Mouse (Mus musculus): ENCODE measurements around the gene Plxdc1. TPM values are rescaled to one million over a fixed set of nuclear protein-coding genes. Genes with fewer than 3 reads are reported as not detected.

Gene Plxdc1
- total RNA-seq (2021), result 10 to 100 TPM; 26.3 to 39.3 TPM

- intact Hi-C loops (cut with DNase I), result loop anchor here (2.0 kb wide), 1 partner anchor 49 kb away; no protein-coding TSS in a partner anchor
- DNase-seq (ENCODE audit: low spot score in 2 of 2), result peak in 1 of 2 experiments; percentile 75
Observed at GRCm38 (mm10) chr11:97985727-97986677, at the start of gene Plxdc1. TSS of gene Plxdc1 (minus strand) at chr11:97986444.

GRCm38 (mm10) chr11:98035977-98036377 lies 49.7 kb upstream of the Plxdc1 start:
- peak; percentile 55 to 77 for DNase-seq (ENCODE audit: low spot score in 2 of 2)
- intact Hi-C loops (cut with DNase I), result loop anchor here (2.0 kb wide), 1 partner anchor 17 kb away; the partner anchor contains the start of gene Stac2

- peak in 1 of 2 experiments; percentile 28 for DNase-seq (ENCODE audit: low spot score in 2 of 2)
- intact Hi-C loops (cut with DNase I), result no loop called here
Observed at GRCm38 (mm10) chr11:98034840-98035239, 48.6 kb upstream of the Plxdc1 start.

- intact Hi-C loops (cut with DNase I), result no loop called here
- DNase-seq (ENCODE audit: low spot score in 2 of 2), result no peak
Observed at GRCm38 (mm10) chr11:98034061-98034460, 47.8 kb upstream of the Plxdc1 start.

GRCm38 (mm10) chr11:98031443-98031770 lies 45.2 kb upstream of the Plxdc1 start:
- DNase-seq (ENCODE audit: low spot score in 2 of 2), result peak; percentile 65 to 73
- intact Hi-C loops (cut with DNase I), result loop anchor here (1.0 kb wide), 1 partner anchor 44 kb away; no protein-coding TSS in a partner anchor

GRCm38 (mm10) chr11:98030701-98031442 lies 44.6 kb upstream of the Plxdc1 start:
- DNase-seq (ENCODE audit: low spot score in 2 of 2), result no peak
- intact Hi-C loops (cut with DNase I), result loop anchor here (1.0 kb wide), 1 partner anchor 44 kb away; no protein-coding TSS in a partner anchor

- intact Hi-C loops (cut with DNase I), result loop anchor here (10.0 kb wide), 1 partner anchor 117 kb away; no protein-coding TSS in a partner anchor
- DNase-seq (ENCODE audit: low spot score in 2 of 2), result no peak
Observed at GRCm38 (mm10) chr11:98027785-98028184, 41.5 kb upstream of the Plxdc1 start.

GRCm38 (mm10) chr11:98027297-98027688 lies 41.0 kb upstream of the Plxdc1 start:
- no peak for DNase-seq (ENCODE audit: low spot score in 2 of 2)
- intact Hi-C loops (cut with DNase I), result loop anchor here (10.0 kb wide), 1 partner anchor 118 kb away; no protein-coding TSS in a partner anchor

GRCm38 (mm10) chr11:98026570-98027296 lies 40.5 kb upstream of the Plxdc1 start, which contains the start of gene Rpl19:
TSS of gene Rpl19 (plus strand) at chr11:98026710.
- intact Hi-C loops (cut with DNase I), result loop anchor here (10.0 kb wide), 1 partner anchor 118 kb away; no protein-coding TSS in a partner anchor
- peak; percentile 90 to 93 for DNase-seq (ENCODE audit: low spot score in 2 of 2)

- intact Hi-C loops (cut with DNase I), result loop anchor here (10.0 kb wide), 1 partner anchor 119 kb away; no protein-coding TSS in a partner anchor
- DNase-seq (ENCODE audit: low spot score in 2 of 2), result no peak
Observed at GRCm38 (mm10) chr11:98026248-98026569, 40.0 kb upstream of the Plxdc1 start.

GRCm38 (mm10) chr11:98024516-98024915 lies 38.3 kb upstream of the Plxdc1 start:
- no peak for DNase-seq (ENCODE audit: low spot score in 2 of 2)
- intact Hi-C loops (cut with DNase I), result loop anchor here (10.0 kb wide), 1 partner anchor 120 kb away; no protein-coding TSS in a partner anchor

GRCm38 (mm10) chr11:98022555-98023371 lies 36.5 kb upstream of the Plxdc1 start, which contains the start of gene Cacnb1:
TSS of gene Cacnb1 (minus strand) at chr11:98023034.
- intact Hi-C loops (cut with DNase I), result loop anchor here (10.0 kb wide), 1 partner anchor 122 kb away; no protein-coding TSS in a partner anchor
- DNase-seq (ENCODE audit: low spot score in 2 of 2), result peak in 1 of 2 experiments; percentile 77

- intact Hi-C loops (cut with DNase I), result loop anchor here (10.0 kb wide), 1 partner anchor 123 kb away; no protein-coding TSS in a partner anchor
- DNase-seq (ENCODE audit: low spot score in 2 of 2), result no peak
Observed at GRCm38 (mm10) chr11:98022253-98022554, 36.0 kb upstream of the Plxdc1 start.

- DNase-seq (ENCODE audit: low spot score in 2 of 2), result peak; percentile 69 to 73
- intact Hi-C loops (cut with DNase I), result loop anchor here (10.0 kb wide), 1 partner anchor 123 kb away; no protein-coding TSS in a partner anchor
Observed at GRCm38 (mm10) chr11:98021565-98022252, 35.5 kb upstream of the Plxdc1 start.

GRCm38 (mm10) chr11:98021118-98021517 lies 34.9 kb upstream of the Plxdc1 start:
- intact Hi-C loops (cut with DNase I), result loop anchor here (10.0 kb wide), 1 partner anchor 124 kb away; no protein-coding TSS in a partner anchor
- DNase-seq (ENCODE audit: low spot score in 2 of 2), result no peak

GRCm38 (mm10) chr11:98020710-98021109 lies 34.5 kb upstream of the Plxdc1 start:
- DNase-seq (ENCODE audit: low spot score in 2 of 2), result no peak
- intact Hi-C loops (cut with DNase I), result loop anchor here (1.0 to 10.0 kb wide), 2 partner anchors 16 to 124 kb away; no protein-coding TSS in a partner anchor

- DNase-seq (ENCODE audit: low spot score in 2 of 2), result no peak
- intact Hi-C loops (cut with DNase I), result loop anchor here (1.0 to 10.0 kb wide), 2 partner anchors 16 to 125 kb away; no protein-coding TSS in a partner anchor
Observed at GRCm38 (mm10) chr11:98019883-98020610, 33.8 kb upstream of the Plxdc1 start.

Data from left cerebral cortex, postnatal 36 days (tissue).